ENCODE assay signal across 15 mouse cellular contexts in the genomic region with DNA sequence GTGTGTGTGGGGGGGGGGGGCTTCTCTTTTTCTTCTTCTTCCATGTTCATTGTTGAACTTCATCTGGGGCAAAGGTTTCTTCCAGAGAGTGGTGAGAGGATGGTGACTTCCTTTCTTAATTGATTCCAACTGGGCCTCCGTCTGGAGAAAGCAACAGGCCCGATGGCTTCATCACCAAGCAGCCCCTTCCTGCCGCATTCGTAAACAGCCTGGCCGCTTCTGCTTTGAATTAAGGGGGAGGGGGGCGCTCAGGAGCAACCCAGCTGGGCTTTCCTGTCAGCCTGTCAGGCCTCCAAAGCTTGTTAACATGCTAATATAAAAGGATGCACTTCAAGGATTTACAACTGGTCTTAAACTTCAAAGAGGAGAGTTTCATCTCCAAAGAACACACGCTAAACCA.
DNase-seq lines count a peak whose midpoint lies in the region; ATAC-seq and TF ChIP-seq lines count a peak whose summit lies in the region.
"Had no signal": no experiment of that assay in that cellular context is flagged by ENCODE, and none has a peak within 500 bp of the region (broad histone marks: within the 10 kb centered on the region; RNA-seq: fewer than 3 reads in every experiment).

No protein-coding gene starts in this region.

- H3K4me2 ChIP-seq in hindbrain, embryonic 16.5 days (ENCODE audit: low read length) = no peak overlapping the region
- no peak overlapping the region for H3K4me2 ChIP-seq in forebrain, postnatal 0 days (ENCODE audit: low read depth)
- H3K4me2 ChIP-seq: hindbrain, embryonic 15.5 days had no signal

- no peaks in the 10 kb centered on the region for H3K9me3 ChIP-seq in hindbrain, embryonic 10.5 days
- peaks cover 3% of the 10 kb centered on the region; the same call in 1 of the 2 replicates for H3K9me3 ChIP-seq in hindbrain, embryonic 16.5 days (ENCODE audit: control insufficient read depth, low read length)
- no peaks in the 10 kb centered on the region for H3K9me3 ChIP-seq in forebrain, postnatal 0 days (ENCODE audit: low read length)
- H3K9me3 ChIP-seq: hindbrain, embryonic 15.5 days had no signal

- H3K9ac ChIP-seq in hindbrain, embryonic 16.5 days (ENCODE audit: low read depth, low read length) = no peak overlapping the region
- no peak overlapping the region for H3K9ac ChIP-seq in forebrain, postnatal 0 days
- H3K9ac ChIP-seq: hindbrain, embryonic 15.5 days had no signal

- WGBS in hindbrain, embryonic 10.5 days = 2% methylated on average over 7 of the region's 7 CpGs
- 6% methylated on average over 7 of the region's 7 CpGs for WGBS in hindbrain, embryonic 16.5 days
- 10% methylated on average over 7 of the region's 7 CpGs for WGBS in forebrain, postnatal 0 days

- H3K4me1 ChIP-seq in hindbrain, embryonic 10.5 days (replicated peaks) = peaks cover 36% of the 10 kb centered on the region
- no peaks in the 10 kb centered on the region for H3K4me1 ChIP-seq in hindbrain, embryonic 16.5 days (ENCODE audit: control insufficient read depth, insufficient read depth, low read depth, low read length)
- no peaks in the 10 kb centered on the region for H3K4me1 ChIP-seq in forebrain, postnatal 0 days (ENCODE audit: insufficient read depth)

- no peak for ATAC-seq in hindbrain, embryonic 16.5 days
- ATAC-seq in forebrain, postnatal 0 days = 0 out of 2 replicates have a peak, but pooled peaks have one; percentile 27
- no peak for ATAC-seq in frontal cortex, adult (ENCODE audit: low TSS enrichment)

- peak; percentile 75 for DNase-seq in hindbrain, embryonic 10.5 days (ENCODE audit: low spot score)
- peak; percentile 35 for DNase-seq in retina, embryonic 14.5 days (ENCODE audit: low spot score)
- DNase-seq in retina, postnatal 1 day = no peak
- peak; percentile 34 for DNase-seq in forebrain, postnatal 0 days
- DNase-seq in adrenal gland, adult 8-10 months = no peak
- DNase-seq in Muller cell, postnatal 12 days (ENCODE audit: inconsistent ontology term) = no peak
- DNase-seq: adrenal gland, postnatal 10 days; B cell, adult 2 months; cerebellum, adult 11-12 months; heart, adult 11 months; thymus, postnatal 25 days had no signal

- no peak overlapping the region for H3K27ac ChIP-seq in hindbrain, embryonic 10.5 days
- H3K27ac ChIP-seq in hindbrain, embryonic 16.5 days (ENCODE audit: low read depth, low read length) = no peak overlapping the region
- H3K27ac ChIP-seq in forebrain, postnatal 0 days (ENCODE audit: low read depth, low read length) = no peak overlapping the region
- H3K27ac ChIP-seq: hindbrain, embryonic 15.5 days; macrophage had no signal

- peaks cover 67% of the 10 kb centered on the region for H3K27me3 ChIP-seq in hindbrain, embryonic 10.5 days (ENCODE audit: insufficient read depth, poor library complexity, severe bottlenecking)
- H3K27me3 ChIP-seq in hindbrain, embryonic 16.5 days (replicated peaks; ENCODE audit: control insufficient read depth, insufficient read depth, low read length) = peaks cover 15% of the 10 kb centered on the region
- no peaks in the 10 kb centered on the region for H3K27me3 ChIP-seq in forebrain, postnatal 0 days (ENCODE audit: insufficient read depth, low read length)

- no peak for TF ChIP-seq CTCF in forebrain, postnatal 0 days (IDR thresholded peaks at IDR 0.05; ENCODE audit: low read depth)

- H3K4me3 ChIP-seq in hindbrain, embryonic 10.5 days = no peak overlapping the region
- H3K4me3 ChIP-seq in hindbrain, embryonic 16.5 days (ENCODE audit: low read length) = no peak overlapping the region
- H3K4me3 ChIP-seq in forebrain, postnatal 0 days (ENCODE audit: low read depth, low read length) = no peak overlapping the region
- H3K4me3 ChIP-seq: hindbrain, embryonic 15.5 days had no signal

- H3K36me3 ChIP-seq in hindbrain, embryonic 10.5 days = no peaks in the 10 kb centered on the region
- H3K36me3 ChIP-seq in hindbrain, embryonic 16.5 days (ENCODE audit: control insufficient read depth, insufficient read depth, low read length) = no peaks in the 10 kb centered on the region
- no peaks in the 10 kb centered on the region for H3K36me3 ChIP-seq in forebrain, postnatal 0 days (ENCODE audit: insufficient read depth)
- H3K36me3 ChIP-seq: hindbrain, embryonic 15.5 days had no signal

Comparison
In these comparisons a context has a peak if more than half of its experiments do, and no peak if none do; other contexts are left out.
1. DNase-seq: peak in hindbrain, embryonic 10.5 days (single experiment), retina, embryonic 14.5 days (single experiment) and forebrain, postnatal 0 days (single experiment); none in retina, postnatal 1 day (single experiment), adrenal gland, adult 8-10 months (single experiment) and Muller cell, postnatal 12 days (single experiment).